Mouse (Mus musculus): ENCODE results near the gene Tcte1.

- no peak for TF ChIP-seq TAL1 (IDR thresholded peaks at IDR 0.05; ENCODE audit: low read length)
- no peak for TF ChIP-seq GATA1 (IDR thresholded peaks at IDR 0.05; ENCODE audit: low read length)
These were observed 7.4 kb upstream of the Tcte1 start for GRCm38 (mm10) chr17:45515806-45516205.
